Mouse (Mus musculus) heart, embryonic 11.5 days (tissue): ENCODE measurements around the gene Fam171a2. TPM values are rescaled to one million over a fixed set of nuclear protein-coding genes. Genes with fewer than 3 reads are reported as not detected.

ENCODE experiments used
- ATAC-seq: fragments of 200-750 bp; cut with Nextera tagmentation; replicated peaks from 2 replicates; pipeline ENCODE4 v1.8.0; 2017; ENCODE audit warnings: moderate library complexity; ENCODE audit not compliant: insufficient number of reproducible peaks, low FRiP score, low TSS enrichment
- H3K27ac ChIP-seq: fragments of 300-500 bp; sonication (generic); 2 replicates; pipeline ENCODE4 v1.5.1; 2014; ENCODE audit warnings: mild to moderate bottlenecking, low read depth, low read length
- H3K27me3 ChIP-seq: fragments of 300-500 bp; sonication (generic); 2 replicates; pipeline ENCODE4 v1.6.1; 2014; ENCODE audit warnings: mild to moderate bottlenecking, low read length, mixed read lengths; ENCODE audit not compliant: control insufficient read depth, insufficient read depth
- H3K36me3 ChIP-seq: fragments of 300-500 bp; sonication (generic); 2 replicates; pipeline ENCODE4 v1.6.1; 2014; ENCODE audit warnings: mild to moderate bottlenecking, low read length, moderate library complexity, mixed read lengths; ENCODE audit not compliant: control insufficient read depth, insufficient read depth
- H3K4me1 ChIP-seq: fragments of 300-500 bp; sonication (generic); 2 replicates; pipeline ENCODE4 v1.6.1; 2014; ENCODE audit warnings: low read length; ENCODE audit not compliant: control insufficient read depth, insufficient read depth
- H3K4me2 ChIP-seq: fragments of 300-500 bp; sonication (generic); 2 replicates; pipeline ENCODE4 v1.6.1; 2014; ENCODE audit warnings: mild to moderate bottlenecking, moderate library complexity
- H3K4me3 ChIP-seq: fragments of 300-500 bp; sonication (generic); 2 replicates; pipeline ENCODE4 v1.5.1; 2014; ENCODE audit warnings: low read depth, low read length
- H3K9ac ChIP-seq: fragments of 300-500 bp; sonication (generic); 2 replicates; pipeline ENCODE4 v1.6.1; 2014; ENCODE audit warnings: mild to moderate bottlenecking, low read depth, low read length, moderate library complexity
- H3K9me3 ChIP-seq: fragments of 300-500 bp; sonication (generic); replicated peaks from 2 replicates; pipeline ENCODE4 v1.6.1; 2016; ENCODE audit warnings: low read length; ENCODE audit not compliant: control insufficient read depth
- WGBS: fragments of 180-500 bp; shearing (Covaris S2); extraction: QIAGEN DNeasy Blood & Tissue Kit; methylation state at CpG from one replicate; pipeline ENCODE4 v1.1.7; 2014; ENCODE audit not compliant: insufficient replicate concordance; 5-methylcytosine and 5-hydroxymethylcytosine counted together
- polyA plus RNA-seq: library from polyadenylated mRNA; unstranded; fragments of >200 nt; fragmentation: Nextera tagmentation; extraction: Ambion mirVana; gene quantifications from 2 replicates; pipeline ENCODE4 v1.2.1, GENCODE M21; 2014

The Fam171a2 gene
- polyA plus RNA-seq, 1 experiment from 2014 or later: 5.1 TPM

DNA sequence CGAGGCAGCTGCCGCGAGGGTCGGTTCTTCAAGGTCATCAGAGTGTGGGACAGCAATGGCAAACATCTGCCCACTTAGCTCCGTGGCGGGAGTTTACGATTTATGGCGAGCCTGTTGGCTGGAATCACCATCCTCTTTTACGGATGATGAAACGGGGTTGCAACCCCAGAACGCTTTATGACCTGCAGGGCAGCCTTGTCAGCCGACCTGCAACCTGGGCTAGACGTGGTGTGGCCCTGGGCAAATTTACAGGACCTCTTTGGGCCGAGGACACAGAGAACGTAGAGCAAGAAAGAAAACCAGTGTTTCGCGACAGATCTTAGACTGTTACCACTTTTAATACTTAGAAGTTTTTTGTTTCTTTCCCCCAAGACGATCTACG, 39.7 kb downstream of the Fam171a2 start, which contains the start of gene Slc25a39:
Gene Slc25a39 (minus strand): TSS at position 113 of the 382 bp plus-strand sequence.
- peak within 1 kb of the TSS; percentile 99 for H3K27ac ChIP-seq
- H3K4me3 ChIP-seq: peak within 1 kb of the TSS; percentile 90
- no peaks in the 10 kb centered on the region; the same call in 1 of the 2 replicates for H3K27me3 ChIP-seq
- peaks cover 13% of the 10 kb centered on the region for H3K36me3 ChIP-seq
- ATAC-seq: no peak
- H3K9ac ChIP-seq: peak within 1 kb of the TSS; percentile 95
- under 1% methylated on average over 19 of the region's 19 CpGs for WGBS
- H3K4me2 ChIP-seq: peak within 1 kb of the TSS; percentile 90
- H3K9me3 ChIP-seq: no peaks in the 10 kb centered on the region
- peaks cover 11% of the 10 kb centered on the region for H3K4me1 ChIP-seq

DNA sequence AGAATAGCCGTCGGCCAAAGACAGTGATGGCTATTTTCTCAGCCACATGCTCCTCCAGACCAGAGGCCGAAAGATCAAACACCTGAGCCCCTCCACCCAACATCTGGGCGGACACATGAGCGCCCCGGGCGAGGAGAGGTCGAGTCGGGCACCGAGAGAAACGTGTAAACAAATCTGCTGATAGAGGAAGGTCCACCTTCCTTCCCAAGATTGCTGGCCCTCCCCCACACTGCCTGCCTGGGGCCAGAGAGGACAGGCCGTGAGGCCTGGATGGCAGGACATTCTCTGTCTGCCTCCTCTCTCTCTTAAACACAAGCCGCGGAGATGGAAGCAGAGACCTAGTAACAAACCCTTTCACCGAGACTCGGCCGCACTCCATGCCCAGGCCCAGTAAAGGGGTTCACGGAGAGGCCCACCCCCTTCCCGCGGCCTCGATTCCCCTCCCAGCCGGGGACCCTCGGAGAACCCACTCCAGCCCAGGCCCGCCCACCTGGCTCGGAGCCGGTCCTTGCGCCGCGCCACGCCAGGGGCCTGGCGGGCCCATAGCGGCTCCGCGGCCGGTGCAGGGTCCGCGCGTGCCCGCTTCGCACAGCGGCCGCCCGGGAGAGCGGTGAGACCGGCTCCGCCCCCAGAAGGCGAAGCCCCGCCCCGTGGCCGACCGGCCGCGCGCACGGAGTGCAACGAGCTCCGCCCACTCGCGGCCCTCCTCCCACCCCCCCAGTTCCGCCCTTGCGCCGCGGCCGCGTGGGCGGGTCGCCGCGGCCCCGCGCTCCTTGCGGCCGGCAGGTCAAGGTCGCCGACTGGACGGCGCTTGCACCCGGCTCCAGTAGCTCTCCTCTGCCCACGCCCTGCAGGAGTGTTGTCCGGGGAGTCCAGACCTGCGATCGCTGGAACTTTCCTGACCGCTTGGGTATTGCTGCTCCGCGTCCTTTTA, 40.3 kb downstream of the Fam171a2 start:
- ATAC-seq: peak; percentile 80
- peaks cover 6% of the 10 kb centered on the region for H3K27me3 ChIP-seq
- peak overlapping the region; percentile 90 for H3K4me2 ChIP-seq
- peak overlapping the region; percentile 90 for H3K4me3 ChIP-seq
- WGBS: under 1% methylated on average over 83 of the region's 85 CpGs
- peaks cover 17% of the 10 kb centered on the region for H3K36me3 ChIP-seq
- peaks cover 11% of the 10 kb centered on the region for H3K4me1 ChIP-seq
- peak overlapping the region; percentile 95 for H3K9ac ChIP-seq
- H3K27ac ChIP-seq: peak overlapping the region; percentile 99
- no peaks in the 10 kb centered on the region for H3K9me3 ChIP-seq

DNA sequence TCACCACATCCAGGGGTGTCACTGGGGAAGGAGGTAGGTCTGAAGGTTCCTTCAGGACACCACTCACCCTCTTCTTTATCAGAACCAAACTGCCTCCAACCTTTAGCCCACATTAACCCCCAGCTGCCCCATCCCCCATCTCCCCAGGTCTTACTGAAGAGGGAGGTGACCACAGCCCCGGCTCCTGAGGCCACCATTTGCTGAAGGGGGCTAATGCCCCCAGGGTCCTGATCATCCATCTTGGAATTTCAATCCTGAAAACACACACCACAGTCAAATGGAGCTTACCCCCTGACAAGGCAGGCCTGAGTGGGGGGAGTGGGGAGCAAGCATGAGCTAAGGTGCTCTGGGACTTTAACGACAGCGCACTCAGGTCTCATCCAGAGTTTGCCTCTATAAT, 41.1 kb downstream of the Fam171a2 start:
- H3K9ac ChIP-seq: peak overlapping the region; percentile 95
- WGBS: 7% methylated on average over 3 of the region's 3 CpGs
- peaks cover 10% of the 10 kb centered on the region for H3K27me3 ChIP-seq
- H3K27ac ChIP-seq: peak overlapping the region; percentile 99; the same call in 1 of the 2 replicates
- ATAC-seq: no peak
- peak overlapping the region; percentile 90 for H3K4me2 ChIP-seq
- peaks cover 11% of the 10 kb centered on the region for H3K4me1 ChIP-seq
- no peaks in the 10 kb centered on the region for H3K9me3 ChIP-seq
- peaks cover 17% of the 10 kb centered on the region for H3K36me3 ChIP-seq
- peak overlapping the region; percentile 90 for H3K4me3 ChIP-seq

DNA sequence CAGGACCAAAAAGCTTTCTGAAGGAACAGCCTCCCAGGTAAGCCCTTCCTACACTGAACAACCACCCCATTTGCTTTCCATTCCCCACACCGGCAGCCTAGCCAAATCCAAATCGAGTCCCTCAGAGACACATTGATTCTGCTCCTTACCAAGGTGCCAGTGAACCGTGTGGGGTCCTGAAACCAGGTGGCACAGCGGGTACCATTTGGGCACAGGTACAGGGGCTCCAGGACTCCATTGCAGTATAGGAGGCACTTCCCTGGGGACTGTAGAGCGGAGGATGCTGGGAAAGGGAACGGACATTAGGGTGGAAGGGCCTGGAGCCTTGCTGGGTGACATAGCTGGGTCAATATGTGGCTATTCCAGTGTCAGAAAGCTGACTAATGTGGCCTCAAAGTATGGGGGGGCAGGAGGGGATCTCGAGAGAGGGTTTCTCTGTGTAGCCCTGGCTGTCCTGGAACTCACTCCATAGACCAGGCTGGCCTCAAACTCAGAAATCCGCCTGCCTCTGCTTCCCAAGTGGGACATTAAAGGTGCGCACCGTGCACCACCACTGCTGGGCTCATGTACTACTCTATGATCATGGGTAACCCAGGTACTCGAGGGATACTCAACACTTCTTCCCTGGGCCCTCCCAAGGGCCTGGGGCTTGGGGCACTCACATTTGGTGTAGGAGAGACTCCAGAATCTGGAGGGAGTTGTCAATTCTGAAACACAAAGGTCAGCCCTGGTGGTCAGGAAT, 41.8 kb downstream of the Fam171a2 start:
- peaks cover 16% of the 10 kb centered on the region for H3K27me3 ChIP-seq
- peak overlapping the region; percentile 90 for H3K4me2 ChIP-seq
- 77% methylated on average over 11 of the region's 11 CpGs for WGBS
- peak overlapping the region; percentile 95 for H3K9ac ChIP-seq
- H3K36me3 ChIP-seq: peaks cover 17% of the 10 kb centered on the region
- H3K4me3 ChIP-seq: peak overlapping the region; percentile 90
- H3K27ac ChIP-seq: no peak overlapping the region
- no peak for ATAC-seq
- peaks cover 11% of the 10 kb centered on the region for H3K4me1 ChIP-seq
- no peaks in the 10 kb centered on the region for H3K9me3 ChIP-seq

DNA sequence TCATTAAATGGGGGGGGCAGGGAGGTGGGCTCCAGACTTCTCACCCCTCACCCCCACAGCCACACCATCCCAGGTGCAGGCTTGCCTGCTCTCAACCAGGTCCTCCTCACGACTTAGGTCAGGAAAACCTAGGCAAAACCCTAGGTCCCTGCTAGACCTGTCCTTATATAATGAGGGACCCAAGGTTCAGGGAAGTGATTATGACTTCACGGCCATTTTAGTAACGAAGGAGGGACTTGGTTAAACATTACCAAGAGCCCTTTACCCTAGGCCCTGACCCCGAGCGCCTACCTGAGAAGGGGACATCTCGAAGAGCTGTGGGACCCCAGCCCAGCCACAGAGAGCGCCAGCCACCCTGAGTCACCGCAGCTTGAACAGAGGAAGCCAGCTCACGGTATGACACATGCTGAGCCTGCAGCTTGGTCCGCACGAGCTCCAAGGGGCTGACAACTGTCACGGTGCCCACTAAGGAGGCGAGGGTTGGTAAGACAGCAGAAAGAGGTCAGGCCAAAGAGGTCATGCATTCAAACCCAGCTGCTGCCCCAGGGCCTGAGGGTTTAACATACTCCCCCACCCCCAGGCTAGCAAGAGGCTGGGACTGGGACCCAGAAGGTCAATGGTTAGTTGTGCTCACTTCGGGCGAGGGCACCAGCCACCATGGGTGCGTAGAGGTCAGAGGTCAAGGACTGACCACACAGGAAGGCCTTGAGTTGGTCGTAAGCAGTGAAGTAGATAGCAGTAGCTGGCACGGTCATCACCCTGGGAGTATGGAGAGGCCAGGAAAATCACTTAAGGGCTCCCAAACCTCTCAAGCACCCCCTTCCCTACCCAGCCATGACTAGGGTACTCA, 43.1 kb downstream of the Fam171a2 start:
- H3K36me3 ChIP-seq: peaks cover 17% of the 10 kb centered on the region
- peaks cover 15% of the 10 kb centered on the region for H3K4me1 ChIP-seq
- 86% methylated on average over 18 of the region's 18 CpGs for WGBS
- no peak overlapping the region for H3K4me2 ChIP-seq
- peaks cover 29% of the 10 kb centered on the region for H3K27me3 ChIP-seq
- no peak overlapping the region for H3K27ac ChIP-seq
- no peak for ATAC-seq
- no peaks in the 10 kb centered on the region for H3K9me3 ChIP-seq
- H3K9ac ChIP-seq: no peak overlapping the region
- H3K4me3 ChIP-seq: no peak overlapping the region

DNA sequence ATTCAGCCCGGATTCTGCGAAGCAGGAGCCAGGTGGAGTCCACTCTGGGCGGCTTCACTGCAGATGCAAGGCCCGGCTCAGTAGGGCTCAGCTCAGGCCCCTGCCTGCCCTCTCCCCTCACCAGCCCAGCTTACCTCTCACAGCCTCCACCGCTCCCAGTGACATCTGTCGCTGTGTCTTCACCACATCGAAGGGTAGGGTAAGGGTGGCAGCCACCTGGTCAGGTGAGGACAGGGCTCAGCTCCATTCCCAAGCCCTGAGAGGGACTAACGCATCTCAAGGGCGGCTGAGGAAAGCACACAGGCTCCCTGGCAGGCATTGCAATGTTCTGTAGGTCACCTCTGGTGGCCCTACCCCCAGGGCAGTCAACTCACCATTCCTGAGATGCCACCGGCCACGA, 43.8 kb downstream of the Fam171a2 start:
- no peak overlapping the region for H3K27ac ChIP-seq
- no peak overlapping the region for H3K4me3 ChIP-seq
- ATAC-seq: no peak
- H3K36me3 ChIP-seq: peaks cover 17% of the 10 kb centered on the region
- peaks cover 15% of the 10 kb centered on the region for H3K4me1 ChIP-seq
- 88% methylated on average over 11 of the region's 11 CpGs for WGBS
- no peaks in the 10 kb centered on the region for H3K9me3 ChIP-seq
- no peak overlapping the region for H3K9ac ChIP-seq
- no peak overlapping the region for H3K4me2 ChIP-seq
- H3K27me3 ChIP-seq: peaks cover 37% of the 10 kb centered on the region

DNA sequence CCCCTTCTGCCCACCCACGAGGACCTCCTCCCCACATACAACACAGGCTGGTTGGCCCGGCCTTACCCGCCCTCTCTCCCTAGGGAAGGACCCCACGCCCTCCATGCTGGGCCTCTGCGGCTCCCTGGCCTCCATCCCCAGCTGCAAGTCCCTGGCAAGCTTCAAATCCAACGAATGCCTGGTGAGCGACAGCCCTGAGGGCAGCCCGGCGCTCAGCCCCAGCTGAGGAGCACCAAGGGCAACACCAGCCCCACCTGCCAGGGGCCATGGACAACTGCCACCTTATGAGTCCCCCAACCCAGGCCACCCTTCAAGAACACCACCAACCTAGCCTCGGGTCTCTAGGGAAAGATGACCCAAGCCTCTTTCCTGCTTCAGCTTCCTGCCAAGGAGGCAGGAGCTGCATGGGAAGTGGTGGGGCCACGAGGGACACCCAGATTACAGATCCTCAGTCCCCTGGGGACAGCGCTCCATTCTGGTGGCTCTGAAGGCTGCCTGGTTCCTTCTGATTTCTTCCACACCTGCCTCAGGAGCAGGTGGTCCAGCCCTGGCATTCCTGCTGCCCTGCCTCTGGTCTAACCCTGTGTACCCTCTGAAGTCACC, 45.5 kb downstream of the Fam171a2 start:
- Histone ChIP-seq H3K27me3 (peaks cover 53% of the 10 kb centered on the region), H3K9me3 (no peaks in the 10 kb centered on the region), H3K36me3 (peaks cover 17% of the 10 kb centered on the region), H3K27ac (no peak overlapping the region), H3K9ac (no peak overlapping the region), H3K4me1 (peaks cover 15% of the 10 kb centered on the region), H3K4me2 (no peak overlapping the region), H3K4me3 (no peak overlapping the region)
- WGBS: 49% methylated on average over 12 of the region's 12 CpGs
- no peak for ATAC-seq
